Mouse (Mus musculus): ENCODE results near the gene Zmynd11. TPM values are rescaled to one million over a fixed set of nuclear protein-coding genes. Genes with fewer than 3 reads are reported as not detected.
"Not testable (repeated sequence)": the region's sequence is repeated elsewhere in the genome, so short reads cannot be mapped to it uniquely, and the experiment has no call there.

The Zmynd11 gene
- 10 to 100 TPM; 77.7 to 91.2 TPM for total RNA-seq (2021)
- long read RNA-seq, experiment 1, full-length matches to known transcripts = 36 of 112 reads
- long read RNA-seq, experiment 1, partial matches to known transcripts = 12 of 112 reads
- long read RNA-seq, experiment 1, other reads (novel, unspliced or antisense) = 64 of 112 reads
- long read RNA-seq, experiment 2, full-length matches to known transcripts = 29 of 80 reads
- long read RNA-seq, experiment 2, partial matches to known transcripts = 4 of 80 reads
- long read RNA-seq, experiment 2, other reads (novel, unspliced or antisense) = 47 of 80 reads

- DNase-seq = peak; percentile 63
Observed at GRCm38 (mm10) chr13:9764646-9765536, at the start of gene Zmynd11. TSS of gene Zmynd11 (minus strand) at chr13:9765330.

GRCm38 (mm10) chr13:9795889-9796631, 30.9 kb upstream of the Zmynd11 start:
- DNase-seq = no peak

- no peak for DNase-seq
Observed at GRCm38 (mm10) chr13:9786050-9786449, 20.9 kb upstream of the Zmynd11 start.

DNA sequence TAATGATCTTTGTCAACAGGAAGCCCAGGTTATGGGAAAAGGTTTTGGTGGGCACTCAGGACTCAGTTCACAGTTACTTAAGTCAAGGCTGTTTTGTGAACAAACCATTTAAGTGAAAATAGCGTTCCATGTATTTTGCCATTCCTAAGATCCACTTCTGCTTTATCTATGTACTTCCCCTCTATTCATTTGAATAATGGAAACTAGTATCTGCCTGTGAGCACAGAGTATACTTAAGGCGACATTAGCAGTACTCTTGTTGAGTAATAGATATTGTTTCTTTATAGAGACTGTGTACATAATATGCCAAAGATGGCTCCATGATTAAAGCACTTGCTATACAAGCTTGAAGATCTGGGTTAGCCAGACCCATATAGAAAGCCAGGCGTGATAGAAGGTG, 18.6 kb upstream of the Zmynd11 start:
- DNase-seq = no peak

GRCm38 (mm10) chr13:9775901-9776300, 10.8 kb upstream of the Zmynd11 start:
- DNase-seq = no peak

GRCm38 (mm10) chr13:9774077-9774476, 8.9 kb upstream of the Zmynd11 start:
- no peak for DNase-seq

DNA sequence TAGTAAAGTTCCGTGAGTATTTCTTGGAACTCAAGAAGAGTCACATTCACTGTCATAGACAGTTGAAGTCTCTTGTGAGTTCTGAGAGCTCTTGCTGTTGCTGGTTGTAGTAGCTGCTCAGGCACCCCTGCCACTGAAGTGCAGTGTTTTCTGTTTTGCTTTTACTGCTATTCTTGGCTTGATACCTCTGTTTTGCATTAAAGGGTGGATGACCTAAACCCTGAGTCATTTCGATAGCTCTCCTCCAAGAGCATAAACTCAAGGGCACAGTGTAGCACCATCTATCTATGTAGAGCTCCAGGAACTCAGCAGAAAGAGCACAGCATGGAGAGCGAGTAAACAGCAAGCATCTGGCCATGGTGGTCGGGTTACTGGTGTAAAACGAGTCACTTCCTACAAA, 2.1 kb upstream of the Zmynd11 start:
- no peak for DNase-seq

GRCm38 (mm10) chr13:9766497-9766896, 1.4 kb upstream of the Zmynd11 start:
- DNase-seq = no peak

GRCm38 (mm10) chr13:9765537-9765851, 364 bp upstream of the Zmynd11 start:
- no peak for DNase-seq

DNA sequence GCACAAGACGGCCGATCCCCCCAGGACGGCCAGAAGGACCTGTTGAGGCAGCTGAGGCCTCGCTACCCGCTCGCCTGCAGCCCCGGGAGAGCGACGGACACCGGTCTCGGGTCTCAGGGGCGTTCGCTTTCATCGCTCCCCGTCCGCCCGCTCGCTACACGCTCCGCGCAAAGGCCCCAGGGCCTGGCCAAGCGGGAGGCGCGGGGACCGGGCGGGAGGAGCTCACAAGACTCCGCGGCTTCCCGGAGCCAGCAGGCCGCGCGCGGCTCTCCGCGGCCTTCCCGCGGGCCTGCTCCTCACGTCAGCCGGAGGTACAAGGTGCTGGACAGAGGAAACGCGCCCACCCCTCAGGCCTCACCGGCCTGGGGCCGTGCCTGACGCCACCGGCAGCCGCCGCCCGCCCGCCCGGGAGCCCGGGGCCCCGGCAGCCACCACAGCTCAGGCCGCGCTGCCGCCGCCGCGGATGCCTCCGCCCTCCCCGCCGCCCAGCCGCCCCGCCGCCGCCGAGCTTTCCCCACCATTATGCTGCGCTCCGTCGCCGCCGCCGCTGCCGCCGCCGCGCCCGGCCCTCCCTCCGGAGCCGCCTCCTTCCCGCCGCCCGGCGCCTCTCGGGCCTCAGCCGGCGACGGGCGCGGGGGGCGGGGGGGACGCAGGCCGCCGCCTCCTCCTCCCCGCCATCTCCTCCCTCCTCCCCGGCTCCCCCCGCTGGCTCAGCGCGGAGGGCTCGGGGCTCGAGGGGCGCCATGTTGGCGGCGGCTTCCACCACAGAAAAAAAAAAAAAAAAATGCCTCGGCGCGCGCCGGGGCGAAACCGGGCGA, 1.1 kb downstream of the Zmynd11 start:
- DNase-seq = peak; percentile 70

DNA sequence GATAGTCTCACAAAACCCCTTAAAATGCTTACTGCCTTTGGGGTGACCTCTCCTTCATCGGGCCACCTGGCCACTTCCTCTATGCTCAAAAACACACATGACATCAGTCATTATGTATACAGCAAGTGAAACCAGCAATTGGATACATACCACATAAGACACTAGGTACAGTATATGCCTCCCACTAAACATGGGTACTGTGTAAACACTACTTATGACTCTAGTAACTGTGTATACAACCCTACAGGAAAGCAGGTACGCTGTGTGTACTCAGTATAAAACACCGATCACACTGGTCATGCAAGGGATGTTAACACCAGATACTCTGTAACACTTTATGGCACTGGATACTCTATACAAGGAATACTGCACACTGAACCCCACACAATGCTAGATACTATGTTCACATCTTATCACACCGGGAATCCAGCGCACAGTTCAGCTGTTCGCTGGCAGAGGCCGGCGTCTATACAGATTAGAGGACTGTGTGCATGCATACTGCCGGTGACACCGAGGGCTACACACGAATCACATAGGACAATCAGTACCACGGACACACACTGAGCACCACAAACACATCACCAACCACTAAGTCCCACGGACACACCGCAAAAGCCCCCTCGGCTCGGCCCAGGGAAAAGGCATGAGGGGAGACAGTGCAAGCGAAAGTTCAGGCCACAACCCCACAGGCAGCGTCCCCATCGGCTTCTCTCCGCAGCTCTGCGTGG, 1.9 kb downstream of the Zmynd11 start:
- no peak for DNase-seq

DNA sequence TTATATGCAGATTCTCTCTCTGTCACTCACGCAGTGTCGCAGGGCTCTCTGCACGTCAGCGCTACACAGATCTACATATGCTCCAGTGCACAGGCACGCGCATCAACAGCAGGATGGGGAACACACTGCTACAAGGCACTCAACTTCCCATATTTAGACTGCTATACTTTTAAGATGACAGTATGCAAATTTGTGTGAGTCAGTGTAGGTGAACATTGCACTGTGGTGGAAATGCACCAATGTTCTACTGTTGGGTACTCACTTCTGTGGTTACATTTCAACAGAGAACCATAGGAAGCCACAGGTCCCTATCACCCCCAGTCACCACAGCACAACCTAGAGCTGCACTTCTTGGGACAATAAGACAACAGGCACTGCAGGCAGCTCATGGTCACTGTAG, 5.1 kb downstream of the Zmynd11 start:
- DNase-seq = no peak

DNA sequence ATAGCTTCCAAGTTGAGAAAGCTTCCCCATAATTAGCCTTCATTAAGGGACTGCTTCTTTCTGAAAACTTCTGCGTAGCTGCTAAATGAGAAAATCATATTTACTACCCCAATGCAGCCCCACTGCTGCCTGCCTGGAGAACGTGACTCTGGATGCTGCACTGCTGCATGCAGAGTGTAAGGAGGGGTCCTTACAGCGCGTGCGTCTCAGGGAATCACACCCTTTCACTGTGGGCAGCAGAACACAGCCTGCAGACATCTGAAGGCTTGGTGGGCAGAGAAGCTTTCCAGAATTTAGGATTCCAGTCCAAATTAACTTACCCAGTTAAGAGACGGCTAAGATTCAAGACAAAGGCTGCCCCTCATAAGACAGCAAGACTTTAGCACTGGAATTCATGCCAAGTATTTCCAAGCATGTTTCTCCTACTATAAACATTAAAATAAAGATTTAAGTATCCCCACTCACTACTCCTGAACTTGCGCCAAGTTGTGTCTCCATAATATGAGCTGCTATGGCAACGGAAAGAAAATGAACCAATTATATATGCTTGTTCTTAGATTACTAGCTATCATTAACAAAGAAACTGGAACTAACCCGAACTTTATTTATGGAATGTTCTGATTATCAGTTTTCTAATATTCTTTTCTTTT, 7.2 kb downstream of the Zmynd11 start:
- no peak for DNase-seq

DNA sequence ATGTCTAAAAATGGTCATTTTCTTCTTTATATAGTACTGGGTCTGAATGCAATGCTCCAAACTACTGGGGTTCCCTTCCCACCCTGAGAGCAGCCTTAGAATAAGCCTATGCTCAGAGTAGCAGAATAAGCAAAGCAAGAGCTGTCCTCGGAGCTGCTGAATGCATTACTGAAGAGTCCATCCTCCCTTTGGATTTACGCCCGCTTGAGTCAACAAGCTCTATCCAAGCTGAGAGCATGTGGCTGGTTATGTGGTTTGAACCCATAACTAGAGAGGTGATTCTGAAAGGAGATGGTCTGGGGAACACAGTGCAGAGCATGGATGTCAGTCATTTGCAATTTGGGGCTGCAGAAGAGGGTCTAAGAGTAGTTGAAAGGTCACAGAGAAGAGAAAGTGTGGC, 11.4 kb downstream of the Zmynd11 start:
- DNase-seq = no peak

GRCm38 (mm10) chr13:9750320-9750719, 14.8 kb downstream of the Zmynd11 start:
- DNase-seq = no peak

DNA sequence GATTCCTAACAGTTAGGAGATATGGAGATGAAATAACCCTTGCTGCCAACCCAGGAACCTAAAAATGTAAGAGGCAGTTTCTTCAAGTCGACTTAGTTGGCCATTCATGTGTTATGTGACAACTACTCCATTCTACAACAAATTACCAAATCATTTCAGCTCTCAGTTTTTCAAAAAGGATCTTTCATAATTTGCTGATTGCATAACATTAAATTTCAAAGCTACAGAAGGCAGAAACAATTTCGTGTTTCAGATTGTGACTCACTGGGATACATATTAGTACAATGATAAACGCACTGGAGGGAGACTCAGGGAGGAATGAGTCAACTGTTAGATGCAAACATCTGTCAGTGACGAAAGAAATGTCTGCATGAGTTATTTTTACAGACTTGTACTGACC, 15.3 kb downstream of the Zmynd11 start:
- DNase-seq = no peak

- no peak for DNase-seq
Observed at GRCm38 (mm10) chr13:9738190-9738589, 26.9 kb downstream of the Zmynd11 start.

GRCm38 (mm10) chr13:9737024-9737423, 28.1 kb downstream of the Zmynd11 start:
- no peak for DNase-seq

- DNase-seq = not testable (repeated sequence)
Observed at GRCm38 (mm10) chr13:9732262-9732661, 32.9 kb downstream of the Zmynd11 start.

DNA sequence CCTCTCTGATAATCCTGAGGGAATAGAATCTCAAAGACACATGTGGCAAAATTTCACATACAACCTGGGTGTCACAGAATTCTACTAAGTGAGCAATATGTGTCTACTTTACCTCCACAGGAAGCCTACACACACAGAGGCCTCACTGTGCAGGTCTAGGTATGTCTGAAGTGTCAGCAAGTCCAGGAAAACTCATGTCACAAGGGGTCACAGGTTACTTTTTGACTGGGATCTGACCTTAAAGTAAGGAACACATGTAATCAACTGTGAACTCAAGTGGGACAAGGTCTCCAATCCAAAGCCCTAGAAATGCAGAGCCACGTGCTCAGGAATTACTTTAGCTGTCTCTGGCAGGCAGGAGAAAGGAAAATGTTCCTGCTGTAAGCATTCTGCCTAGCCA, 36.1 kb downstream of the Zmynd11 start:
- no peak for DNase-seq

- DNase-seq = no peak
Observed at GRCm38 (mm10) chr13:9715224-9715623, 49.9 kb downstream of the Zmynd11 start.

Data from gastrocnemius, postnatal 10 days (tissue).